Mouse (Mus musculus) midbrain, embryonic 16.5 days (tissue): ENCODE data around the gene Tmem205. TPM values are rescaled to one million over a fixed set of nuclear protein-coding genes. Genes with fewer than 3 reads are reported as not detected.

Experiments used
- ATAC-seq: fragments of 200-750 bp; cut with Nextera tagmentation; 2 replicates; pipeline ENCODE4 v1.8.0; 2017; ENCODE audit warnings: moderate TSS enrichment
- H3K27ac ChIP-seq: fragments of 300-500 bp; sonication (generic); 2 replicates; pipeline ENCODE4 v1.5.1; 2014; ENCODE audit warnings: mild to moderate bottlenecking, low read length, mixed read lengths
- H3K27me3 ChIP-seq: fragments of 300-500 bp; sonication (generic); 2 replicates; pipeline ENCODE4 v1.6.1; 2014; ENCODE audit warnings: low read depth, low read length, mixed read lengths; ENCODE audit not compliant: control insufficient read depth, insufficient read depth
- H3K36me3 ChIP-seq: fragments of 300-500 bp; sonication (generic); 2 replicates; pipeline ENCODE4 v1.6.1; 2014; ENCODE audit warnings: mild to moderate bottlenecking, low read length, moderate library complexity, mixed read lengths; ENCODE audit not compliant: control insufficient read depth, insufficient read depth
- H3K4me1 ChIP-seq: fragments of 300-500 bp; sonication (generic); 2 replicates; pipeline ENCODE4 v1.6.1; 2014; ENCODE audit warnings: mild to moderate bottlenecking, low read length, mixed read lengths; ENCODE audit not compliant: control insufficient read depth, insufficient read depth
- H3K4me2 ChIP-seq: fragments of 300-500 bp; sonication (generic); 2 replicates; pipeline ENCODE4 v1.6.1; 2014; ENCODE audit warnings: mild to moderate bottlenecking, low read length, mixed read lengths
- H3K4me3 ChIP-seq: fragments of 300-500 bp; sonication (generic); 2 replicates; pipeline ENCODE4 v1.5.1; 2014; ENCODE audit warnings: low read depth, mild to moderate bottlenecking, low read length, moderate library complexity, mixed read lengths
- H3K9ac ChIP-seq: fragments of 300-500 bp; sonication (generic); 2 replicates; pipeline ENCODE4 v1.6.1; 2014; ENCODE audit warnings: low read depth, low read length, mixed read lengths
- H3K9me3 ChIP-seq: fragments of 300-500 bp; sonication (generic); replicated peaks from 2 replicates; pipeline ENCODE4 v1.6.1; 2014; ENCODE audit warnings: mild to moderate bottlenecking, low read length, mixed read lengths; ENCODE audit not compliant: control insufficient read depth, poor library complexity, severe bottlenecking
- WGBS: fragments of 180-500 bp; shearing (Covaris S2); extraction: QIAGEN DNeasy Blood & Tissue Kit; methylation state at CpG from one replicate; pipeline ENCODE4 v1.1.7; 2014; 5-methylcytosine and 5-hydroxymethylcytosine counted together
- polyA plus RNA-seq: library from polyadenylated mRNA; unstranded; fragments of >200 nt; fragmentation: Nextera tagmentation; extraction: Ambion mirVana; gene quantifications from 2 replicates; pipeline ENCODE4 v1.2.1, GENCODE M21; 2015

The Tmem205 gene
- polyA plus RNA-seq, 1 experiment from 2014 or later: 47.2 TPM

- peaks cover 49% of the 10 kb centered on the region for H3K27me3 ChIP-seq
- H3K4me3 ChIP-seq: no peak overlapping the region; the same call in 1 of the 2 replicates
- H3K4me2 ChIP-seq: no peak overlapping the region
- peaks cover 23% of the 10 kb centered on the region for H3K4me1 ChIP-seq
- no peak overlapping the region for H3K27ac ChIP-seq
- ATAC-seq: no peak
- H3K9ac ChIP-seq: no peak overlapping the region
- WGBS: 9% methylated on average over 26 of the region's 26 CpGs
- no peaks in the 10 kb centered on the region for H3K36me3 ChIP-seq
- H3K9me3 ChIP-seq: no peaks in the 10 kb centered on the region
Observed at GRCm38 (mm10) chr9:21960558-21961208, 33.3 kb upstream of the Tmem205 start.

- Histone ChIP-seq H3K9ac (no peak overlapping the region), H3K4me2 (no peak overlapping the region), H3K4me1 (peaks cover 23% of the 10 kb centered on the region), H3K27ac (no peak overlapping the region), H3K36me3 (no peaks in the 10 kb centered on the region), H3K27me3 (peaks cover 49% of the 10 kb centered on the region), H3K9me3 (no peaks in the 10 kb centered on the region), H3K4me3 (no peak overlapping the region)
- 54% methylated on average over 9 of the region's 9 CpGs for WGBS
- no peak for ATAC-seq
Observed at GRCm38 (mm10) chr9:21960135-21960534, 32.8 kb upstream of the Tmem205 start.

- no peak overlapping the region for H3K27ac ChIP-seq
- no peaks in the 10 kb centered on the region for H3K36me3 ChIP-seq
- no peak overlapping the region for H3K4me2 ChIP-seq
- WGBS: 93% methylated on average over 7 of the region's 7 CpGs
- no peak overlapping the region for H3K9ac ChIP-seq
- H3K9me3 ChIP-seq: no peaks in the 10 kb centered on the region
- H3K4me3 ChIP-seq: no peak overlapping the region
- peaks cover 49% of the 10 kb centered on the region for H3K27me3 ChIP-seq
- no peak for ATAC-seq
- peaks cover 28% of the 10 kb centered on the region for H3K4me1 ChIP-seq
Observed at GRCm38 (mm10) chr9:21959244-21959643, 31.9 kb upstream of the Tmem205 start.

- Histone ChIP-seq H3K27ac (no peak overlapping the region), H3K4me2 (no peak overlapping the region), H3K9me3 (no peaks in the 10 kb centered on the region), H3K9ac (no peak overlapping the region), H3K4me3 (no peak overlapping the region), H3K27me3 (peaks cover 43% of the 10 kb centered on the region), H3K4me1 (peaks cover 35% of the 10 kb centered on the region), H3K36me3 (no peaks in the 10 kb centered on the region)
- no peak for ATAC-seq
- WGBS: 90% methylated on average over 5 of the region's 5 CpGs
Observed at GRCm38 (mm10) chr9:21958372-21958771, 31.0 kb upstream of the Tmem205 start.

- H3K27ac ChIP-seq: peak within 1 kb of the TSS; percentile 96
- peak within 1 kb of the TSS; percentile 81 for H3K9ac ChIP-seq
- no peaks in the 10 kb centered on the region for H3K9me3 ChIP-seq
- H3K4me2 ChIP-seq: peak within 1 kb of the TSS; percentile 71
- WGBS: under 1% methylated on average over 52 of the region's 54 CpGs
- peaks cover 25% of the 10 kb centered on the region for H3K4me1 ChIP-seq
- no peaks in the 10 kb centered on the region for H3K36me3 ChIP-seq
- H3K27me3 ChIP-seq: peaks cover 17% of the 10 kb centered on the region
- peak within 1 kb of the TSS; percentile 59 for H3K4me3 ChIP-seq
- peak; percentile 98 for ATAC-seq
Observed at GRCm38 (mm10) chr9:21955570-21956281, 28.4 kb upstream of the Tmem205 start, which contains the start of gene Swsap1. Gene Swsap1, plus strand, starts transcription at chr9:21955755.

- peak; percentile 63 for ATAC-seq
- WGBS: 3% methylated on average over 18 of the region's 18 CpGs
- Histone ChIP-seq H3K36me3 (no peaks in the 10 kb centered on the region), H3K4me2 (peak overlapping the region; percentile 71), H3K27ac (peak overlapping the region; percentile 89), H3K4me3 (peak overlapping the region; percentile 59), H3K4me1 (peaks cover 23% of the 10 kb centered on the region), H3K27me3 (peaks cover 12% of the 10 kb centered on the region), H3K9ac (peak overlapping the region; percentile 36; the same call in 1 of the 2 replicates), H3K9me3 (no peaks in the 10 kb centered on the region)
Observed at GRCm38 (mm10) chr9:21955225-21955569, 27.8 kb upstream of the Tmem205 start.

GRCm38 (mm10) chr9:21954635-21955034, 27.3 kb upstream of the Tmem205 start:
- Histone ChIP-seq H3K4me2 (no peak overlapping the region), H3K9ac (no peak overlapping the region)
- 71% methylated on average over 3 of the region's 3 CpGs for WGBS

GRCm38 (mm10) chr9:21953600-21953999, 26.2 kb upstream of the Tmem205 start:
- 0% methylated on average over 3 of the region's 3 CpGs for WGBS
- H3K4me2 ChIP-seq: peak overlapping the region; percentile 17; the same call in 1 of the 2 replicates
- H3K4me3 ChIP-seq: no peak overlapping the region
- no peaks in the 10 kb centered on the region for H3K36me3 ChIP-seq
- peaks cover 23% of the 10 kb centered on the region for H3K4me1 ChIP-seq
- H3K9ac ChIP-seq: no peak overlapping the region
- H3K27ac ChIP-seq: peak overlapping the region; percentile 71
- peak; percentile 15 for ATAC-seq
- no peaks in the 10 kb centered on the region for H3K9me3 ChIP-seq
- H3K27me3 ChIP-seq: no peaks in the 10 kb centered on the region

More at GRCm38 (mm10) chr9:21954635-21955034, 27.3 kb upstream of the Tmem205 start:
- H3K9me3 ChIP-seq: no peaks in the 10 kb centered on the region
- H3K27ac ChIP-seq: no peak overlapping the region
- H3K4me3 ChIP-seq: no peak overlapping the region
- ATAC-seq: no peak
- no peaks in the 10 kb centered on the region for H3K36me3 ChIP-seq
- H3K27me3 ChIP-seq: peaks cover 6% of the 10 kb centered on the region
- peaks cover 23% of the 10 kb centered on the region for H3K4me1 ChIP-seq

- Histone ChIP-seq H3K4me3 (no peak overlapping the region), H3K4me2 (no peak overlapping the region)
Observed at GRCm38 (mm10) chr9:21951977-21952376, 24.6 kb upstream of the Tmem205 start.

More at GRCm38 (mm10) chr9:21951977-21952376, 24.6 kb upstream of the Tmem205 start:
- ATAC-seq: no peak
- H3K27me3 ChIP-seq: no peaks in the 10 kb centered on the region
- no peaks in the 10 kb centered on the region for H3K9me3 ChIP-seq
- 80% methylated on average over 3 of the region's 3 CpGs for WGBS
- no peak overlapping the region for H3K9ac ChIP-seq
- 0 out of 2 replicates have a peak, but pooled peaks cover 4% of the 10 kb centered on the region for H3K36me3 ChIP-seq
- peaks cover 23% of the 10 kb centered on the region for H3K4me1 ChIP-seq
- no peak overlapping the region for H3K27ac ChIP-seq
